ENCODE assay signal across 10 mouse cellular contexts in genomic region chr1:38248027-38248426, GRCm38 (mm10).
DNase-seq lines count a peak whose midpoint lies in the region; ATAC-seq and TF ChIP-seq lines count a peak whose summit lies in the region.
"Had no signal": no experiment of that assay in that cellular context is flagged by ENCODE, and none has a peak within 500 bp of the region (broad histone marks: within the 10 kb centered on the region; RNA-seq: fewer than 3 reads in every experiment).

No protein-coding gene starts in this region.

- H3K27me3 ChIP-seq in lung, embryonic 14.5 days (ENCODE audit: insufficient read depth, low read length): no peaks in the 10 kb centered on the region
- H3K27me3 ChIP-seq in hindbrain, embryonic 16.5 days (replicated peaks; ENCODE audit: control insufficient read depth, insufficient read depth, low read length): no peaks in the 10 kb centered on the region
- no peaks in the 10 kb centered on the region for H3K27me3 ChIP-seq in neural tube, embryonic 15.5 days (replicated peaks)

- TF ChIP-seq CTCF in lung, embryonic 14.5 days (IDR thresholded peaks at IDR 0.05; ENCODE audit: low read depth): no peak

- H3K4me2 ChIP-seq in lung, embryonic 14.5 days: no peak overlapping the region
- no peak overlapping the region for H3K4me2 ChIP-seq in hindbrain, embryonic 16.5 days (ENCODE audit: low read length)
- H3K4me2 ChIP-seq in neural tube, embryonic 15.5 days: no peak overlapping the region

- H3K4me3 ChIP-seq in lung, embryonic 14.5 days (ENCODE audit: low read depth, low read length): no peak overlapping the region
- no peak overlapping the region for H3K4me3 ChIP-seq in hindbrain, embryonic 16.5 days (ENCODE audit: low read length)
- H3K4me3 ChIP-seq in neural tube, embryonic 15.5 days (replicated peaks): no peak overlapping the region

- ATAC-seq in lung, embryonic 14.5 days (ENCODE audit: insufficient read depth): peak; percentile 42; the same call in 1 of the 2 replicates
- ATAC-seq in hindbrain, embryonic 16.5 days: peak; percentile 64
- peak; percentile 28; the same call in 1 of the 2 replicates for ATAC-seq in neural tube, embryonic 15.5 days (ENCODE audit: low FRiP score)

- intact Hi-C loops in left cerebral cortex, postnatal 36 days (cut with DNase I): no loop called here

- H3K9ac ChIP-seq in lung, embryonic 14.5 days: no peak overlapping the region
- no peak overlapping the region for H3K9ac ChIP-seq in hindbrain, embryonic 16.5 days (ENCODE audit: low read depth, low read length)
- no peak overlapping the region for H3K9ac ChIP-seq in neural tube, embryonic 15.5 days (replicated peaks)

- no peaks in the 10 kb centered on the region for H3K9me3 ChIP-seq in lung, embryonic 14.5 days (ENCODE audit: low read depth, low read length)
- H3K9me3 ChIP-seq in hindbrain, embryonic 16.5 days (ENCODE audit: control insufficient read depth, low read length): no peaks in the 10 kb centered on the region
- H3K9me3 ChIP-seq in neural tube, embryonic 15.5 days (replicated peaks): no peaks in the 10 kb centered on the region

- peak; percentile 15 for DNase-seq in gastrocnemius, postnatal 25 days
- no peak for DNase-seq in gastrocnemius, adult 18-20 months (ENCODE audit: low spot score)
- DNase-seq in lung, embryonic 14.5 days: peak; percentile 31
- no peak for DNase-seq in lung, postnatal 36 days
- DNase-seq in left cerebral cortex, postnatal 36 days (ENCODE audit: low spot score in 2 of 2): no peak
- DNase-seq in right cerebral cortex, postnatal 25 days: no peak
- DNase-seq: lung, postnatal 4 days; thymus, adult 2 months had no signal

- WGBS in lung, embryonic 14.5 days: 17% methylated on average over 9 of the region's 9 CpGs
- 33% methylated on average over 9 of the region's 9 CpGs for WGBS in hindbrain, embryonic 16.5 days
- 35% methylated on average over 9 of the region's 9 CpGs for WGBS in neural tube, embryonic 15.5 days

- H3K4me1 ChIP-seq in lung, embryonic 14.5 days (ENCODE audit: insufficient read depth): 0 out of 2 replicates have a peak, but pooled peaks cover 4% of the 10 kb centered on the region
- H3K4me1 ChIP-seq in hindbrain, embryonic 16.5 days (ENCODE audit: control insufficient read depth, insufficient read depth, low read depth, low read length): peaks cover 5% of the 10 kb centered on the region
- H3K4me1 ChIP-seq in neural tube, embryonic 15.5 days: peaks cover 23% of the 10 kb centered on the region

- H3K27ac ChIP-seq in lung, embryonic 14.5 days (ENCODE audit: low read depth): no peak overlapping the region
- H3K27ac ChIP-seq in hindbrain, embryonic 16.5 days (ENCODE audit: low read depth, low read length): no peak overlapping the region
- peak overlapping the region; percentile 52 for H3K27ac ChIP-seq in neural tube, embryonic 15.5 days (replicated peaks)

- no peaks in the 10 kb centered on the region for H3K36me3 ChIP-seq in lung, embryonic 14.5 days (ENCODE audit: insufficient read depth)
- no peaks in the 10 kb centered on the region for H3K36me3 ChIP-seq in hindbrain, embryonic 16.5 days (ENCODE audit: control insufficient read depth, insufficient read depth, low read length)
- H3K36me3 ChIP-seq in neural tube, embryonic 15.5 days: no peaks in the 10 kb centered on the region

Comparison
In these comparisons a context has a peak if more than half of its experiments do, and no peak if none do; other contexts are left out.
1. DNase-seq: peak in gastrocnemius, postnatal 25 days (single experiment) and lung, embryonic 14.5 days (single experiment); none in gastrocnemius, adult 18-20 months (single experiment), lung, postnatal 36 days (single experiment), left cerebral cortex, postnatal 36 days (0 of 2) and right cerebral cortex, postnatal 25 days (single experiment).
2. Peak in every context shown above with its lines, with median percentiles within 50 percentile points of each other: ATAC-seq.